Mouse (Mus musculus) neural tube, embryonic 13.5 days (tissue): Measurements from ENCODE around the gene Pex11b. TPM values are rescaled to one million over a fixed set of nuclear protein-coding genes. Genes with fewer than 3 reads are reported as not detected.
A peak's percentile ranks its signal among the peaks of the same experiment; 100 is the strongest.
"Not testable (repeated sequence)": the region's sequence is repeated elsewhere in the genome, so short reads cannot be mapped to it uniquely, and the experiment has no call there.

Experiments used
- ATAC-seq: fragments of 200-750 bp; cut with Nextera tagmentation; 2 replicates; pipeline ENCODE4 v1.8.0; 2017; ENCODE audit warnings: low read depth, mild to moderate bottlenecking, moderate TSS enrichment, moderate library complexity
- H3K27ac ChIP-seq: fragments of 300-500 bp; sonication (generic); replicated peaks from 2 replicates; pipeline ENCODE4 v1.5.1; 2015; ENCODE audit warnings: moderate library complexity, mild to moderate bottlenecking, inconsistent platforms
- H3K27me3 ChIP-seq: fragments of 300-500 bp; sonication (generic); 2 replicates; pipeline ENCODE4 v1.6.1; 2015; ENCODE audit warnings: mild to moderate bottlenecking, inconsistent platforms
- H3K36me3 ChIP-seq: fragments of 300-500 bp; sonication (generic); 2 replicates; pipeline ENCODE4 v1.6.1; 2015; ENCODE audit warnings: mild to moderate bottlenecking, inconsistent platforms
- H3K4me1 ChIP-seq: fragments of 300-500 bp; sonication (generic); replicated peaks from 2 replicates; pipeline ENCODE4 v1.6.1; 2015; ENCODE audit warnings: inconsistent platforms
- H3K4me2 ChIP-seq: fragments of 300-500 bp; sonication (generic); 2 replicates; pipeline ENCODE4 v1.6.1; 2015; ENCODE audit warnings: inconsistent platforms, mild to moderate bottlenecking, moderate library complexity
- H3K4me3 ChIP-seq: fragments of 300-500 bp; sonication (generic); 2 replicates; pipeline ENCODE4 v1.5.1; 2015; ENCODE audit warnings: mild to moderate bottlenecking, inconsistent platforms
- H3K9ac ChIP-seq: fragments of 300-500 bp; sonication (generic); 2 replicates; pipeline ENCODE4 v1.6.1; 2015; ENCODE audit warnings: moderate library complexity, mild to moderate bottlenecking, inconsistent platforms
- H3K9me3 ChIP-seq: fragments of 300-500 bp; sonication (generic); 2 replicates; pipeline ENCODE4 v1.6.1; 2016; ENCODE audit warnings: inconsistent platforms
- WGBS: fragments of 180-500 bp; shearing (Covaris S2); methylation state at CpG from one replicate; pipeline ENCODE4 v1.1.7; 2015; 5-methylcytosine and 5-hydroxymethylcytosine counted together
- polyA plus RNA-seq: library from polyadenylated mRNA; unstranded; fragments of >200 nt; fragmentation: Nextera tagmentation; extraction: Ambion mirVana; gene quantifications from 2 replicates; pipeline ENCODE4 v1.2.1, GENCODE M21; 2015

The Pex11b gene
- polyA plus RNA-seq, 1 experiment from 2014 or later: 51.3 TPM

DNA sequence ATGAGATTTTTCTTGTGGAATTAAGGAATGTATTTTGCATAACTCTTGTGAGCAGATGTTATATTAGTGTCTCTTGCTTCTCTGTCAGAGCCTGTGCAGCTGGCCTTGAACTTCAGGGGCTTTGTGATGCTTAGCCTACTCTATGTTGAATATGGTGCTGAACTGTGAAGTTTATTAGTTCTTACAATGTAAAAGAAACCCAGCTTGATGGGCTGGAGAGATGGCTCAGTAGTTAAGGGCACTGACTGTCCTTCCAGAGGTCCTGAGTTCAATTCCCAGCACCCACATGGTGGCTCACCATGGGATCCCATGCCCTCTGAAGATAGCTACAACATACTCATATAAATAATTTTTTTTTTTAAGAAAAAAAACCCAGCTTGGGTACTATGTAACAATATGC, 3.1 kb upstream of the Pex11b start:
- Histone ChIP-seq H3K4me2 (no peak overlapping the region), H3K4me1 (peaks cover 44% of the 10 kb centered on the region), H3K9ac (no peak overlapping the region), H3K9me3 (no peaks in the 10 kb centered on the region), H3K27me3 (no peaks in the 10 kb centered on the region), H3K36me3 (peaks cover 32% of the 10 kb centered on the region), H3K27ac (no peak overlapping the region), H3K4me3 (no peak overlapping the region)
- no peak for ATAC-seq

DNA sequence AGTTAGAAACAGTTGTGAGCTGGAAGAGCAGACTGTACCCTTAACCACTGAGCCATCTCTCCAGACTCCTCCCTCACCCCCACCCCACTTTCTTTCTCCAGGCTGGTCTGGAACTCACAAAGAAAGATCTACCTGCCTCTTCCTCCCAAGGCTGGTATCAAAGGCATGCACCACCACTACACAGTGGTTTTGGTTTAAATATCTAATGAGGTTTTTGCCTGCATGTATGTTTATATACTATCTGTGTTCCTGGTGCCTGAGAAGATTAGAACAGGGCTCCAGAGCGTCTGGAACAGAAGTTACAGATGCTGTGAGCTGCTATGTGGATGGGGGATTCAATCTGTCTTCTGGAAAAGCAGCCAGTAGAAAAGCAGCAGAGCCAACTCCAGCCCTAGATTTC, 1.2 kb upstream of the Pex11b start:
- 78% methylated on average over 1 of the region's 1 CpGs for WGBS
- no peaks in the 10 kb centered on the region for H3K27me3 ChIP-seq
- no peak overlapping the region for H3K4me3 ChIP-seq
- H3K36me3 ChIP-seq: peaks cover 46% of the 10 kb centered on the region
- H3K4me2 ChIP-seq: no peak overlapping the region
- no peak for ATAC-seq
- H3K4me1 ChIP-seq: peaks cover 45% of the 10 kb centered on the region
- no peak overlapping the region for H3K27ac ChIP-seq
- no peak overlapping the region for H3K9ac ChIP-seq
- no peaks in the 10 kb centered on the region for H3K9me3 ChIP-seq

- peaks cover 61% of the 10 kb centered on the region for H3K36me3 ChIP-seq
- WGBS: 12% methylated on average over 15 of the region's 15 CpGs
- no peak for ATAC-seq
These were observed 730 bp downstream of the Pex11b start for GRCm38 (mm10) chr3:96635906-96636305.

GRCm38 (mm10) chr3:96636448-96636847, 1.3 kb downstream of the Pex11b start:
- Histone ChIP-seq H3K27ac (no peak overlapping the region), H3K27me3 (no peaks in the 10 kb centered on the region), H3K9ac (peak overlapping the region; percentile 95), H3K9me3 (no peaks in the 10 kb centered on the region), H3K4me2 (peak overlapping the region; percentile 91), H3K36me3 (peaks cover 61% of the 10 kb centered on the region), H3K4me1 (peaks cover 28% of the 10 kb centered on the region), H3K4me3 (peak overlapping the region; percentile 77)
- 74% methylated on average over 11 of the region's 11 CpGs for WGBS
- no peak for ATAC-seq

More at GRCm38 (mm10) chr3:96635906-96636305, 730 bp downstream of the Pex11b start:
- Histone ChIP-seq H3K4me3 (peak overlapping the region; percentile 77), H3K27me3 (no peaks in the 10 kb centered on the region), H3K4me2 (peak overlapping the region; percentile 91), H3K9ac (peak overlapping the region; percentile 95), H3K9me3 (no peaks in the 10 kb centered on the region), H3K27ac (peak overlapping the region; percentile 86), H3K4me1 (peaks cover 34% of the 10 kb centered on the region)

DNA sequence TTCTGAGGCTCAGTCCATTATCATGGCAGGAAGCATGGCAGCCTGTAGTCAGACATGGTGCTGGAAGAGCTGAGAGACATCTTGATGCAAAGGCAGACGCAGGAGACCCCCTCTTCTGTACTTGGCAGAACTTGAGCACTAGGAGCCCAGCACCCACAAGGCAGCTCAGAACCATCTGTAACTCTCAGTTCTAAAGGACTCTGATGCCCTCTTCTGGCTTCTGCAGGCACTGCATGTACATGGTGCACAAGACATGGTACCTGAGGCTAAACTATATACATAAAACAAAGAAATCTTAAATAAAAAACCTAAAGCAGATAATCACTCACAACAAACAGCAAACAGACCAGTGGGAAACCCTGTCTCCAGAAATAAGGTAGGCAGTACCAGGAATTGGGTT, 4.0 kb downstream of the Pex11b start:
- no peak overlapping the region for H3K4me2 ChIP-seq

DNA sequence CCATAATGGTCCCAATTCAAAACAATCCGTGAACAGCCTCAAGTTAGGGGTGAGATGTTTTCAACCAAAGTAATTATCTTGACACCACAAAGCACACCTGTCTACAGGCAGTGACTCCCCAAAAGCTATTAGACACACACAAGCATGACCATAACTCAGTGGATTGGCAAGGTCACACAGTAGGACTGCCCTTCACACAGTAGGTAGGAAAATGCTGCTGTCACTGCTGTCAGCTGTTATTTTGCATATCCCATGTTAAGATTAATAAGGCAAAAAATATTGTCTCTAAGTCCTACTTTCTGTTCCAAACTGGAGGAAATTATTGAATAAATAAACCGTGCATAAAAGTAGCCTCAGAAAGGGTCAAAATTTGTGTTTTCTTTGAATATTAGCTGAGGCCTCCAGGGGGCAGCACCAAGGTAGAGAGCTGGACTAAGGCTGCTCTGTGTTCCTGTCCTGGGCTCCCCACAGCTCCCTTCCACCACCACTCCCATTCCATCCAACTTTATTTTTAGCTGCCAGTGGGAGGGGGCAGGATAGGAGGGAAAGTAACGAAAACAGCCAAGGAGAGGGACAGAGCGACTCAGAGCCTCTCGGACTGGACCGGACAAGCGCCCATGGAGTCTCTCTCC, 10.0 kb downstream of the Pex11b start, which contains the start of gene Itga10:
Gene Itga10, plus strand, starts transcription at position 567 of the 632 bp plus-strand sequence.
- Histone ChIP-seq H3K4me2 (no peak within 1 kb of the TSS), H3K27me3 (no peaks in the 10 kb centered on the region), H3K4me1 (no peaks in the 10 kb centered on the region), H3K9me3 (no peaks in the 10 kb centered on the region), H3K27ac (no peak within 1 kb of the TSS), H3K9ac (no peak within 1 kb of the TSS), H3K36me3 (peaks cover 34% of the 10 kb centered on the region), H3K4me3 (no peak within 1 kb of the TSS)
- 72% methylated on average over 7 of the region's 7 CpGs for WGBS
- no peak for ATAC-seq

More for the DNA sequence above, 4.0 kb downstream of the Pex11b start:
- WGBS: 77% methylated on average over 1 of the region's 1 CpGs
- Histone ChIP-seq H3K36me3 (peaks cover 58% of the 10 kb centered on the region), H3K27me3 (no peaks in the 10 kb centered on the region), H3K9ac (no peak overlapping the region), H3K4me3 (no peak overlapping the region), H3K4me1 (peaks cover 26% of the 10 kb centered on the region), H3K27ac (no peak overlapping the region), H3K9me3 (no peaks in the 10 kb centered on the region)
- ATAC-seq: no peak

DNA sequence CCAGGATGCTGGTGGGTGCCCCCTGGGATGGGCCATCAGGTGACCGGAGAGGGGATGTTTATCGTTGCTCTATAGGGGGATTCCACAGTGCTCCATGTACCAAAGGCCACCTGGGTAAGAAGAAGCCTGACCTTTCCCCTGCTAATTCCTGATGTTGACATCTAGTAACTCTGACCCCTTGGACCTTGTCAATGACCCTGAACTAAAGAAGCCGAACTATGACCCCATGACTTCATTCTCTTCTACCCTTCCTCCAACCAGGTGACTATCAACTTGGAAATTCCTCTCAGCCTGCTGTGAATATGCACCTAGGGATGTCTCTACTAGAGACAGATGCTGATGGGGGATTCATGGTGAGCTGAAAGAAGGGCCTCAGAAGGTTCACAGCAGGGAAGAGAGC, 12.2 kb downstream of the Pex11b start:
- Histone ChIP-seq H3K27me3 (no peaks in the 10 kb centered on the region), H3K9ac (no peak overlapping the region), H3K27ac (no peak overlapping the region), H3K4me3 (no peak overlapping the region), H3K9me3 (no peaks in the 10 kb centered on the region), H3K4me1 (no peaks in the 10 kb centered on the region), H3K36me3 (peaks cover 32% of the 10 kb centered on the region), H3K4me2 (no peak overlapping the region)
- WGBS: 90% methylated on average over 3 of the region's 3 CpGs
- no peak for ATAC-seq

GRCm38 (mm10) chr3:96660901-96661300, 25.7 kb downstream of the Pex11b start:
- Histone ChIP-seq H3K27ac (no peak overlapping the region), H3K4me3 (no peak overlapping the region), H3K4me2 (no peak overlapping the region), H3K4me1 (peaks cover 14% of the 10 kb centered on the region; the same call in 1 of the 2 replicates), H3K9ac (no peak overlapping the region), H3K9me3 (no peaks in the 10 kb centered on the region), H3K36me3 (peaks cover 5% of the 10 kb centered on the region; the same call in 1 of the 2 replicates), H3K27me3 (no peaks in the 10 kb centered on the region)
- 90% methylated on average over 2 of the region's 2 CpGs for WGBS
- ATAC-seq: no peak

DNA sequence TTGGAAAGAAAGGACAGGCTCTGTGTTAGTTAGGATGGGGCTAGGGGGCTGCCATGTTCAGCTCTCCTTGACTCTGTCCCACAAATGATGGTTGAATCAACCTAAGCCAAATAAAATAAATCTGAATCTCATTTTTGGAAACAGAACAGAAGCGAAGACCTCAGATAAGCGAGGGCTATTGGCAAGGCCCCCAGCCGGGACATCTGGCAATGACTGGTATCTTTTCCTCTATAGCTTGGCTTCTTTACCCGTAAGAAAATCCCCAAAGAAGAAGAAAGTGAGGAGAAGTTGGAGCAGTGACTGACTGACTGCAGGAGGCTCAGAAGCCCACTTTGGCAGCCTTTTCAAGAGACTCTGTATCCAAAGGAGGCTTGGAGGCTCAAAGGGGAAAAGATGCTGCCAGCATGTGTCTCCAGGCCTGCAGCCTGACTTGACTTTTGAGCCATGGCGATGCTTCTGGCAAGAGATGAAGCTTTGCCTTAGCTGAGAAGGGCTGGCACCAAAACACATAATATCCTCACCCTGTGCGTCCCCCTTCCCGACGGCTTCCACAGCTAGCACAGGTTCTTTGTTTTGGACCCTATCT, 27.6 kb downstream of the Pex11b start:
- 51% methylated on average over 8 of the region's 8 CpGs for WGBS
- no peak for ATAC-seq
- no peaks in the 10 kb centered on the region for H3K36me3 ChIP-seq
- H3K27me3 ChIP-seq: no peaks in the 10 kb centered on the region
- peak overlapping the region; percentile 58; the same call in 1 of the 2 replicates for H3K9ac ChIP-seq
- H3K4me3 ChIP-seq: peak overlapping the region; percentile 28
- H3K27ac ChIP-seq: peak overlapping the region; percentile 52; the same call in 1 of the 2 replicates
- H3K4me1 ChIP-seq: peaks cover 14% of the 10 kb centered on the region; the same call in 1 of the 2 replicates
- no peaks in the 10 kb centered on the region for H3K9me3 ChIP-seq
- peak overlapping the region; percentile 58 for H3K4me2 ChIP-seq

- peaks cover 14% of the 10 kb centered on the region; the same call in 1 of the 2 replicates for H3K4me1 ChIP-seq
- H3K27ac ChIP-seq: peak overlapping the region; percentile 52
- 6% methylated on average over 15 of the region's 18 CpGs for WGBS
These were observed 28.5 kb downstream of the Pex11b start for GRCm38 (mm10) chr3:96663432-96664239.

GRCm38 (mm10) chr3:96665732-96666363, 30.7 kb downstream of the Pex11b start:
- peaks cover 24% of the 10 kb centered on the region; the same call in 1 of the 2 replicates for H3K4me1 ChIP-seq
- not testable (repeated sequence) for H3K27me3 ChIP-seq, H3K4me3 ChIP-seq, H3K36me3 ChIP-seq, H3K27ac ChIP-seq, H3K9me3 ChIP-seq, H3K9ac ChIP-seq, H3K4me2 ChIP-seq, ATAC-seq
- 89% methylated on average over 7 of the region's 7 CpGs for WGBS

More at GRCm38 (mm10) chr3:96663432-96664239, 28.5 kb downstream of the Pex11b start:
- Histone ChIP-seq H3K4me2 (peak overlapping the region; percentile 58), H3K9ac (peak overlapping the region; percentile 58), H3K27me3 (no peaks in the 10 kb centered on the region), H3K9me3 (no peaks in the 10 kb centered on the region), H3K36me3 (no peaks in the 10 kb centered on the region), H3K4me3 (peak overlapping the region; percentile 28)
- ATAC-seq: peak; percentile 85
